Mouse (Mus musculus) intestine, embryonic 15.5 days (tissue): ENCODE data around the gene Phospho1. TPM values are rescaled to one million over a fixed set of nuclear protein-coding genes. Genes with fewer than 3 reads are reported as not detected.
A peak's percentile ranks its signal among the peaks of the same experiment; 100 is the strongest.

Experiments used
- ATAC-seq: fragments of 200-750 bp; cut with Nextera tagmentation; 2 replicates; pipeline ENCODE4 v1.8.0; 2017; ENCODE audit warnings: moderate TSS enrichment, moderate library complexity
- H3K27ac ChIP-seq: fragments of 300-500 bp; sonication (generic); 2 replicates; pipeline ENCODE4 v1.5.1; 2015; ENCODE audit warnings: mild to moderate bottlenecking, inconsistent platforms
- H3K27me3 ChIP-seq: fragments of 300-500 bp; sonication (generic); replicated peaks from 2 replicates; pipeline ENCODE4 v1.6.1; 2015; ENCODE audit warnings: inconsistent platforms
- H3K36me3 ChIP-seq: fragments of 300-500 bp; sonication (generic); 2 replicates; pipeline ENCODE4 v1.6.1; 2015; ENCODE audit warnings: inconsistent platforms
- H3K4me1 ChIP-seq: fragments of 300-500 bp; sonication (generic); replicated peaks from 2 replicates; pipeline ENCODE4 v1.6.1; 2015; ENCODE audit warnings: inconsistent platforms
- H3K4me2 ChIP-seq: fragments of 300-500 bp; sonication (generic); replicated peaks from 2 replicates; pipeline ENCODE4 v1.6.1; 2015; ENCODE audit warnings: mild to moderate bottlenecking, inconsistent platforms
- H3K4me3 ChIP-seq: fragments of 300-500 bp; sonication (generic); replicated peaks from 2 replicates; pipeline ENCODE4 v1.5.1; 2015; ENCODE audit warnings: inconsistent platforms
- H3K9ac ChIP-seq: fragments of 300-500 bp; sonication (generic); 2 replicates; pipeline ENCODE4 v1.6.1; 2015; ENCODE audit warnings: inconsistent platforms
- H3K9me3 ChIP-seq: fragments of 300-500 bp; sonication (generic); 2 replicates; pipeline ENCODE4 v1.6.1; 2016; ENCODE audit warnings: inconsistent platforms
- WGBS: fragments of 180-500 bp; shearing (Covaris S2); methylation state at CpG from one replicate; pipeline ENCODE4 v1.1.7; 2015; 5-methylcytosine and 5-hydroxymethylcytosine counted together
- polyA plus RNA-seq: library from polyadenylated mRNA; unstranded; fragments of >200 nt; fragmentation: Nextera tagmentation; extraction: Ambion mirVana; gene quantifications from 2 replicates; pipeline ENCODE4 v1.2.1, GENCODE M21; 2015

Phospho1 gene
- polyA plus RNA-seq, 1 experiment from 2014 or later: 0.55 TPM

GRCm38 (mm10) chr11:95837059-95837458, 12.8 kb downstream of the Phospho1 start, which contains the start of gene Gngt2:
TSS of gene Gngt2 (plus strand) at chr11:95837216.
- Histone ChIP-seq H3K27me3 (peaks cover 27% of the 10 kb centered on the region), H3K27ac (peak within 1 kb of the TSS; percentile 52), H3K4me3 (no peak within 1 kb of the TSS), H3K4me2 (peak within 1 kb of the TSS; percentile 31), H3K36me3 (0 out of 2 replicates have a peak, but pooled peaks cover 3% of the 10 kb centered on the region), H3K9ac (no peak within 1 kb of the TSS), H3K4me1 (peaks cover 44% of the 10 kb centered on the region), H3K9me3 (no peaks in the 10 kb centered on the region)
- WGBS: 38% methylated on average over 10 of the region's 10 CpGs
- ATAC-seq: peak; percentile 32

DNA sequence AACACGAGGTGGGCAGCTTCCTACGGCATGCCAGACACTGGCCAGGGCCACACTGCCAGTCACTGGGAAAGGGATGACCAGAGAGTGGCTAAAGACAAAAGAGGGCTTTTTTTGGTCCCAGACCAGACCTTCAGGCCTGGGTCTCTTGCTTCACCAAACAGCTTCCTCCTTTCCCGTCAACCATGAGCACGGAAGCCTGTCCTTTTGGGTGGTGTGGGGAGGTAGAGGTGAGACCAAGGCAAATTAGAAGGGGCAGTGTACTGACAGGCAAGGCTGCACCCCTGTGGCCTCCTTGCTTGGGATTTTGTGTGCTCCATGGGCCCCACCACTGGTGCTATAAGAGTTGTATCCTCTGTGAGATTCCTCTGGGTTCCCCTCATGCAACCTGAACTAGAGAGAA, 14.3 kb downstream of the Phospho1 start:
- no peak for ATAC-seq
- Histone ChIP-seq H3K36me3 (no peaks in the 10 kb centered on the region), H3K4me2 (no peak overlapping the region), H3K27ac (no peak overlapping the region), H3K4me3 (no peak overlapping the region), H3K4me1 (peaks cover 56% of the 10 kb centered on the region), H3K27me3 (peaks cover 12% of the 10 kb centered on the region), H3K9me3 (no peaks in the 10 kb centered on the region), H3K9ac (no peak overlapping the region)
- 72% methylated on average over 4 of the region's 4 CpGs for WGBS

- no peaks in the 10 kb centered on the region for H3K9me3 ChIP-seq
- no peak for ATAC-seq
- 77% methylated on average over 8 of the region's 8 CpGs for WGBS
- peaks cover 51% of the 10 kb centered on the region for H3K4me1 ChIP-seq
- H3K4me3 ChIP-seq: no peak overlapping the region
- H3K27ac ChIP-seq: no peak overlapping the region
- no peak overlapping the region for H3K9ac ChIP-seq
- no peak overlapping the region for H3K4me2 ChIP-seq
- H3K36me3 ChIP-seq: no peaks in the 10 kb centered on the region
- peaks cover 6% of the 10 kb centered on the region for H3K27me3 ChIP-seq
Observed at GRCm38 (mm10) chr11:95838999-95839868, 14.9 kb downstream of the Phospho1 start.

DNA sequence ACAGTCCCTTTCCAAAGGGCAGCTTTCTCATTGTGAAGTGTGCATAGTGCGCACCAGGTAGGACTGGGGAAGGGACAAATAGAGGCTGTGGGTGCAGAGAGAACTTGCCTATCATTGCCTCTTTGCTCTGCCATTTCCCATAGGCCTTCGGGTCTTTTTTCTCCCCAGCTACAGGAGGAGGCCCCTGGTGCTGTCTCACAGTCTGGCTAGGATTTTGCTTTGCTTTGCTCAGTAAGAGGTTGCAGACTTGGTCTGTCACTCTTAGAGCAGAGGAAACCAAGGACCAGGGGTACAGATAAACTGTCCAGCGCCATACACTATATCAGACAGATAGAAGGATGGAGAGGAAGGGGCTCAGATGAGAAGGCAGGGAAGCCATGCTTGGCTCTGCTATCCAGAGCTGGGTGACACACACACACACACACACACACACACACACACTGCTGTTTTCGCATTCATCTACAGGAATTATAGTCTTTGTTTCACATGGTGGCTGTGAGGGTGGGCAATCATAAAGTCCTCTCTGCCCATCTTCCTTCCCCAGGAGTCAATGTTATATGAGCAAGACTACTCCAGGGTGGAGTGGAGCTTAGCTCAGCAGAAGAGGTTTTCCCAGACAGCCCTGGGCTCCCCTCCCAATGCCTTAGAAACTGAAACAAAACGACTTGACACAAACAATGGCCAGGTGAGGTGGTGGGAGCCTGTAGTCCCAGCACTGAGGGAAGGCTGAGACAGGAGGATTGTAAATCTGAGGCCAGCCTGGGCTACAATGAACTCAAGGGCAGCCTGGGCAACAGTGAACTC, 16.6 kb downstream of the Phospho1 start:
- 71% methylated on average over 5 of the region's 5 CpGs for WGBS
- H3K9ac ChIP-seq: no peak overlapping the region
- no peak overlapping the region for H3K27ac ChIP-seq

GRCm38 (mm10) chr11:95841498-95841830, 17.2 kb downstream of the Phospho1 start:
- Histone ChIP-seq H3K27me3 (no peaks in the 10 kb centered on the region), H3K9me3 (no peaks in the 10 kb centered on the region), H3K36me3 (no peaks in the 10 kb centered on the region), H3K9ac (no peak overlapping the region), H3K4me2 (peak overlapping the region; percentile 40), H3K4me3 (peak overlapping the region; percentile 28), H3K27ac (peak overlapping the region; percentile 56), H3K4me1 (peaks cover 31% of the 10 kb centered on the region)
- ATAC-seq: no peak
- WGBS: 61% methylated on average over 10 of the region's 10 CpGs

More for the DNA sequence above, 16.6 kb downstream of the Phospho1 start:
- H3K27me3 ChIP-seq: no peaks in the 10 kb centered on the region
- peak overlapping the region; percentile 28 for H3K4me3 ChIP-seq
- ATAC-seq: no peak
- H3K4me2 ChIP-seq: peak overlapping the region; percentile 40; the same call in 1 of the 2 replicates
- H3K4me1 ChIP-seq: peaks cover 36% of the 10 kb centered on the region
- no peaks in the 10 kb centered on the region for H3K9me3 ChIP-seq
- no peaks in the 10 kb centered on the region for H3K36me3 ChIP-seq

- no peaks in the 10 kb centered on the region for H3K36me3 ChIP-seq
- H3K27me3 ChIP-seq: no peaks in the 10 kb centered on the region
- H3K9me3 ChIP-seq: no peaks in the 10 kb centered on the region
- 15% methylated on average over 11 of the region's 11 CpGs for WGBS
- ATAC-seq: peak; percentile 68
- H3K9ac ChIP-seq: peak within 1 kb of the TSS; percentile 23; the same call in 1 of the 2 replicates
- H3K4me2 ChIP-seq: peak within 1 kb of the TSS; percentile 40
- H3K4me3 ChIP-seq: peak within 1 kb of the TSS; percentile 28
- H3K27ac ChIP-seq: peak within 1 kb of the TSS; percentile 56
- H3K4me1 ChIP-seq: peaks cover 24% of the 10 kb centered on the region
Observed at GRCm38 (mm10) chr11:95842074-95842681, 17.9 kb downstream of the Phospho1 start, which contains the start of gene Abi3. TSS of gene Abi3 (minus strand) at chr11:95842476.

GRCm38 (mm10) chr11:95842953-95843352, 18.7 kb downstream of the Phospho1 start:
- no peaks in the 10 kb centered on the region for H3K27me3 ChIP-seq
- no peaks in the 10 kb centered on the region for H3K9me3 ChIP-seq
- peak overlapping the region; percentile 52 for H3K27ac ChIP-seq
- peak overlapping the region; percentile 17; the same call in 1 of the 2 replicates for H3K4me2 ChIP-seq
- H3K4me3 ChIP-seq: no peak overlapping the region
- H3K4me1 ChIP-seq: peaks cover 20% of the 10 kb centered on the region
- H3K36me3 ChIP-seq: no peaks in the 10 kb centered on the region
- no peak for ATAC-seq
- 57% methylated on average over 5 of the region's 5 CpGs for WGBS
- no peak overlapping the region for H3K9ac ChIP-seq

GRCm38 (mm10) chr11:95843421-95843950, 19.2 kb downstream of the Phospho1 start:
- 52% methylated on average over 6 of the region's 6 CpGs for WGBS

DNA sequence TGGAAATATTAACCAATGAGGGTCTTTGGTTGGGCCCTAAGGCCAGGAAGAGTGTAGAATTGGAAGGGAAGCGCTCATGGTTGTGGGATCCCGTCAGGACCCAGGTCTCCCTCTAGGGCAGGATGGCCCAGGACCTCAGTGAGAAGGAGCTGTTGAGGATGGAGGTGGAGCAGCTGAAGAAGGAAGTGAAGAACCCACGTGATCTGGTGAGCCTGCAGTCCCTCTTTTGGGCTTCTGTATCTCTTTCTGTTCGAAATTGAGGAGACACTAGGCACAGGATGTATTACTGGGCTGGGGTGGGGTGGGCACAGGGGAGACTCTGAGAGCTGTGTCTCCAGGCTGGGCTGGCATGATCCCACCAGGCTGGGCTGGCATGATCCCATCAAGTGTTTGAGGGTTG, 20.6 kb downstream of the Phospho1 start:
- no peak overlapping the region for H3K9ac ChIP-seq
- no peaks in the 10 kb centered on the region for H3K36me3 ChIP-seq
- no peak overlapping the region for H3K4me3 ChIP-seq
- no peak overlapping the region for H3K4me2 ChIP-seq
- H3K27ac ChIP-seq: no peak overlapping the region
- 71% methylated on average over 4 of the region's 4 CpGs for WGBS
- no peak for ATAC-seq
- no peaks in the 10 kb centered on the region for H3K27me3 ChIP-seq
- H3K9me3 ChIP-seq: no peaks in the 10 kb centered on the region
- peaks cover 20% of the 10 kb centered on the region for H3K4me1 ChIP-seq

More at GRCm38 (mm10) chr11:95843421-95843950, 19.2 kb downstream of the Phospho1 start:
- peak overlapping the region; percentile 7; the same call in 1 of the 2 replicates for H3K4me2 ChIP-seq
- no peak for ATAC-seq
- peaks cover 20% of the 10 kb centered on the region for H3K4me1 ChIP-seq
- no peaks in the 10 kb centered on the region for H3K36me3 ChIP-seq
- no peak overlapping the region for H3K4me3 ChIP-seq
- H3K27ac ChIP-seq: peak overlapping the region; percentile 45
- no peaks in the 10 kb centered on the region for H3K27me3 ChIP-seq
- H3K9me3 ChIP-seq: no peaks in the 10 kb centered on the region
- H3K9ac ChIP-seq: no peak overlapping the region

DNA sequence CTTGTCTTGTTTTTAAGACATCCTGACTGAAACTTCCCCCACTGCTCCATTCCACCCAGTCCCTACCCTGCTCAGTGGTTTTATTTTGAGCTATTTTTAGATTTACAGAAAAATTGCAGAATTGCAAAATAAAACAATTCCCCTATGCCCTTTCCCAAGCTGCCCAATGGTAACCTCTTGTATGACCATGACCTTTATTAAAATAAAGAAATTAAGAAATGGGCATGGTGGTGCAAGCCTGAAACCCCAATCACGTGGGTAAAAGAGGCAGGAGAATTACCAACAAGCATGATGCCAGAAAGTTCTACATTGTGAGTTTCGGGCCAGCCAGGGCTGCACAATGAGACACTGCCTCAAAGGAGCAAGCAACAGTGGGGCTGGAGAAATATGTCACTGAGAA, 26.6 kb downstream of the Phospho1 start:
- H3K4me2 ChIP-seq: no peak overlapping the region
- ATAC-seq: no peak
- H3K27ac ChIP-seq: no peak overlapping the region
- H3K9me3 ChIP-seq: no peaks in the 10 kb centered on the region
- H3K27me3 ChIP-seq: no peaks in the 10 kb centered on the region
- no peaks in the 10 kb centered on the region for H3K36me3 ChIP-seq
- WGBS: 73% methylated on average over 2 of the region's 2 CpGs
- no peak overlapping the region for H3K4me3 ChIP-seq
- no peak overlapping the region for H3K9ac ChIP-seq
- no peaks in the 10 kb centered on the region for H3K4me1 ChIP-seq

GRCm38 (mm10) chr11:95853684-95854083, 29.4 kb downstream of the Phospho1 start:
- Histone ChIP-seq H3K9ac (no peak overlapping the region), H3K9me3 (no peaks in the 10 kb centered on the region), H3K36me3 (no peaks in the 10 kb centered on the region), H3K27ac (no peak overlapping the region), H3K4me3 (no peak overlapping the region), H3K27me3 (no peaks in the 10 kb centered on the region), H3K4me2 (no peak overlapping the region), H3K4me1 (no peaks in the 10 kb centered on the region)
- WGBS: 59% methylated on average over 5 of the region's 5 CpGs
- no peak for ATAC-seq

DNA sequence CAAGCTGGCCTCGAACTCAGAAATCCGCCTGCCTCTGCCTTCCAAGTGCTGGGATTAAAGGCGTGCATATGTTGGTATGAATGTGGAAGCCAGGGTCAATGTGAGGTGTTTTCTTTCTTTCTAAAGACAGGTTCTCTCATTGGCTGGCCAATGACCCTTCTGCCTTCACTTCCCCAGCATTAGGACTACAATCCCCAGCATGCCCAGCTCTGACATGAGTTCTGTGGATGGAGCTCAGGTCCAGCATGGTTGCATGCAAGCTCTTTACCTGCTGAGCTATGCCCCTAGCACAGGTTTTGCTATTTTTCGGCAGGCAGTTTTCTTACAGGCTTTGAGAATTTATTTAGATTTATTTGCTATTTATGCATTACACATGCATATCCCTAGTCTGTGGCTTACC, 33.0 kb downstream of the Phospho1 start:
- H3K4me3 ChIP-seq: no peak overlapping the region
- no peak for ATAC-seq
- H3K27ac ChIP-seq: no peak overlapping the region
- H3K4me1 ChIP-seq: peaks cover 7% of the 10 kb centered on the region
- no peaks in the 10 kb centered on the region for H3K9me3 ChIP-seq
- H3K27me3 ChIP-seq: no peaks in the 10 kb centered on the region
- no peaks in the 10 kb centered on the region for H3K36me3 ChIP-seq
- no peak overlapping the region for H3K9ac ChIP-seq
- 80% methylated on average over 4 of the region's 4 CpGs for WGBS
- H3K4me2 ChIP-seq: no peak overlapping the region
